Mouse (Mus musculus) CH12.LX (cell line): ENCODE measurements at regions not wholly inside any gene's neighbourhood (a gene's known extent, or its start where the extent isn't known, plus 50 kb on each side); places are given as distances from the start of the nearest gene placed in this dataset.
A peak's percentile ranks its signal among the peaks of the same experiment; 100 is the strongest.

Experiments
- IRF4 ChIP-seq: IDR thresholded peaks from 2 replicates; pipeline ENCODE4 v1.6.1; 2014; ENCODE audit warnings: low read depth, mild to moderate bottlenecking, inconsistent platforms, low read length, improper control_type of control experiment
- JUN ChIP-seq: IDR thresholded peaks from 2 replicates; pipeline ENCODE4 v1.6.1; 2011; ENCODE audit warnings: low read depth, mild to moderate bottlenecking, low read length, improper control_type of control experiment, moderate library complexity; ENCODE audit not compliant: insufficient read depth
- MAFK ChIP-seq: IDR thresholded peaks from 2 replicates; pipeline ENCODE4 v1.6.1; 2011; ENCODE audit warnings: low read length, improper control_type of control experiment; ENCODE audit not compliant: insufficient replicate concordance
- POLR2A ChIP-seq: IDR thresholded peaks from 2 replicates; pipeline ENCODE4 v1.6.1; 2011; ENCODE audit warnings: low read depth, mild to moderate bottlenecking, improper control_type of control experiment, low read length
- POLR2AphosphoS2 ChIP-seq: IDR thresholded peaks from 2 replicates; pipeline ENCODE4 v1.6.1; 2011; ENCODE audit warnings: low read depth, low read length, improper control_type of control experiment
- RAD21 ChIP-seq: IDR thresholded peaks from 2 replicates; pipeline ENCODE4 v1.6.1; 2011; ENCODE audit warnings: low read depth, mild to moderate bottlenecking, low read length, improper control_type of control experiment, moderate library complexity
- RCOR1 ChIP-seq: conservative IDR thresholded peaks from 2 replicates; pipeline ENCODE4 v1.6.1; 2012; ENCODE audit warnings: low read depth, mild to moderate bottlenecking, inconsistent platforms, low read length, improper control_type of control experiment
- TCF12 ChIP-seq: IDR thresholded peaks from 2 replicates; pipeline ENCODE4 v1.6.1; 2014; ENCODE audit warnings: low read depth, mild to moderate bottlenecking, inconsistent platforms, low read length, improper control_type of control experiment
- USF1 ChIP-seq: IDR thresholded peaks from 2 replicates; pipeline ENCODE4 v1.6.1; 2014; ENCODE audit warnings: low read depth, mild to moderate bottlenecking, inconsistent platforms, low read length, improper control_type of control experiment

DNA sequence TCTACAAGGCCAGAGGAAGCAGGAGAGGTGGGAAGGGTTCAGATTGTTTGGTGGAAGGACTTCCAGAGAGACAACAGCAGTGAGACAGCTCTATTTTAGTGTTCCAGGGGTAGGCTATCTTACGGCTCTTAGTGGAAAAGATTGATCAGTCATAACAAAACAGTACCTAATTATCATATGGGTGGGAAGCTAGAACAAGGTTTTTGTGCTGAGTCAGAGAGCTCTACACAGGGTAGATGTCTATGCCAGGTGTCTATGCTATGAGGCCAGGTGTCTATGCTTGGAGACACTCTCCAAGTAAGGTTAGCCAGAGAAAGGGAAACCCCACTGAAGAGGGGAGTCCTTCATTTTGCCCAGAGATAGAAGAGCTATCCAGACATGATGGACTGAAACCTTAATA is 143.9 kb downstream of the Tmem26 start:
- TF ChIP-seq RAD21, result no peak
- TF ChIP-seq POLR2A, result no peak
- no peak for TF ChIP-seq POLR2AphosphoS2
- no peak for TF ChIP-seq RCOR1
- TF ChIP-seq TCF12, result no peak
- TF ChIP-seq MAFK, result peak; percentile 85
- TF ChIP-seq USF1, result no peak
- TF ChIP-seq JUN, result no peak
- peak; percentile 35; the same call in 1 of the 2 replicates for TF ChIP-seq IRF4
